Mouse (Mus musculus): ENCODE measurements at regions not wholly inside any gene's neighbourhood (a gene's known extent, or its start where the extent isn't known, plus 50 kb on each side); places are given as distances from the start of the nearest gene placed in this dataset.

GRCm38 (mm10) chr8:10722342-10722741, 285.9 kb downstream of the Irs2 start:
- no peak for ATAC-seq (ENCODE audit: insufficient number of reproducible peaks, low FRiP score, low TSS enrichment)

GRCm38 (mm10) chr8:10721146-10721862, 287.0 kb downstream of the Irs2 start:
- no peak for ATAC-seq (ENCODE audit: insufficient number of reproducible peaks, low FRiP score, low TSS enrichment)

GRCm38 (mm10) chr8:10720398-10720797, 287.9 kb downstream of the Irs2 start:
- ATAC-seq (ENCODE audit: insufficient number of reproducible peaks, low FRiP score, low TSS enrichment) = no peak

GRCm38 (mm10) chr8:10719411-10719810, 288.8 kb downstream of the Irs2 start:
- ATAC-seq (ENCODE audit: insufficient number of reproducible peaks, low FRiP score, low TSS enrichment) = no peak

GRCm38 (mm10) chr8:10717297-10717696, 291.0 kb downstream of the Irs2 start:
- ATAC-seq (ENCODE audit: insufficient number of reproducible peaks, low FRiP score, low TSS enrichment) = no peak

- ATAC-seq (ENCODE audit: insufficient number of reproducible peaks, low FRiP score, low TSS enrichment) = no peak
These were observed 292.1 kb downstream of the Irs2 start for GRCm38 (mm10) chr8:10716161-10716560.

- peak; percentile 38; the same call in 1 of the 2 replicates for ATAC-seq (ENCODE audit: insufficient number of reproducible peaks, low FRiP score, low TSS enrichment)
These were observed 294.7 kb downstream of the Irs2 start for GRCm38 (mm10) chr8:10713515-10714042.

GRCm38 (mm10) chr8:10712118-10712689, 296.1 kb downstream of the Irs2 start:
- ATAC-seq (ENCODE audit: insufficient number of reproducible peaks, low FRiP score, low TSS enrichment) = no peak

GRCm38 (mm10) chr8:10711474-10711873, 296.8 kb downstream of the Irs2 start:
- no peak for ATAC-seq (ENCODE audit: insufficient number of reproducible peaks, low FRiP score, low TSS enrichment)

GRCm38 (mm10) chr8:10708509-10708908, 299.7 kb downstream of the Irs2 start:
- no peak for ATAC-seq (ENCODE audit: insufficient number of reproducible peaks, low FRiP score, low TSS enrichment)

GRCm38 (mm10) chr8:10707122-10707521, 301.1 kb downstream of the Irs2 start:
- no peak for ATAC-seq (ENCODE audit: insufficient number of reproducible peaks, low FRiP score, low TSS enrichment)

GRCm38 (mm10) chr8:10705909-10706308, 302.3 kb downstream of the Irs2 start:
- no peak for ATAC-seq (ENCODE audit: insufficient number of reproducible peaks, low FRiP score, low TSS enrichment)

- ATAC-seq (ENCODE audit: insufficient number of reproducible peaks, low FRiP score, low TSS enrichment) = no peak
These were observed 305.5 kb downstream of the Irs2 start for GRCm38 (mm10) chr8:10702755-10703154.

- ATAC-seq (ENCODE audit: insufficient number of reproducible peaks, low FRiP score, low TSS enrichment) = no peak
These were observed 306.0 kb downstream of the Irs2 start for GRCm38 (mm10) chr8:10702248-10702647.

GRCm38 (mm10) chr8:10701648-10702061, 306.6 kb downstream of the Irs2 start:
- ATAC-seq (ENCODE audit: insufficient number of reproducible peaks, low FRiP score, low TSS enrichment) = no peak

- no peak for ATAC-seq (ENCODE audit: insufficient number of reproducible peaks, low FRiP score, low TSS enrichment)
These were observed 307.0 kb downstream of the Irs2 start for GRCm38 (mm10) chr8:10701226-10701625.

- no peak for ATAC-seq (ENCODE audit: insufficient number of reproducible peaks, low FRiP score, low TSS enrichment)
These were observed 308.6 kb downstream of the Irs2 start for GRCm38 (mm10) chr8:10699669-10700068.

GRCm38 (mm10) chr8:10695181-10695580, 313.1 kb downstream of the Irs2 start:
- ATAC-seq (ENCODE audit: insufficient number of reproducible peaks, low FRiP score, low TSS enrichment) = no peak

GRCm38 (mm10) chr8:10690659-10691058, 317.6 kb downstream of the Irs2 start:
- no peak for ATAC-seq (ENCODE audit: insufficient number of reproducible peaks, low FRiP score, low TSS enrichment)

- ATAC-seq (ENCODE audit: insufficient number of reproducible peaks, low FRiP score, low TSS enrichment) = no peak
These were observed 318.4 kb downstream of the Irs2 start for GRCm38 (mm10) chr8:10689881-10690280.

GRCm38 (mm10) chr8:10687867-10688561, 320.2 kb downstream of the Irs2 start:
- no peak for ATAC-seq (ENCODE audit: insufficient number of reproducible peaks, low FRiP score, low TSS enrichment)
